Mouse (Mus musculus): ENCODE data around the gene Zfp97. TPM values are rescaled to one million over a fixed set of nuclear protein-coding genes. Genes with fewer than 3 reads are reported as not detected.

Gene Zfp97
- polyA plus RNA-seq (2014; fragmentation: Illumina TruSeq; extraction: RNeasy Lipid Tissue Mini Kit (QIAGEN cat#74804); ENCODE audit: low read depth, low replicate concordance): 42.3 TPM

GRCm38 (mm10) chr17:17120830-17121502 lies at the start of gene Zfp97:
Zfp97 (plus strand) TSS chr17:17121415.

Other genes with a start within 250 kb of the Zfp97 start
- 38.3 TPM for gene Zfp960, start 57.3 kb upstream of the Zfp97 start, polyA plus RNA-seq (2014; fragmentation: Illumina TruSeq; extraction: RNeasy Lipid Tissue Mini Kit (QIAGEN cat#74804); ENCODE audit: low read depth, low replicate concordance)

Measured in sigmoid colon, adult 10 weeks (tissue).